Mouse (Mus musculus) spleen, adult 18-20 months (tissue): ENCODE measurements around the gene Polrmt.
"Not testable (repeated sequence)": the region's sequence is repeated elsewhere in the genome, so short reads cannot be mapped to it uniquely, and the experiment has no call there.

Experiments
- DNase-seq, 2 experiments: peaks; one replicate each; pipeline ENCODE4 v3.0.0; 2022; ENCODE audit warnings: mixed read lengths in 2 of 2

Gene Polrmt

GRCm38 (mm10) chr10:79773208-79773607, 26.8 kb upstream of the Polrmt start:
- DNase-seq, result no peak

DNA sequence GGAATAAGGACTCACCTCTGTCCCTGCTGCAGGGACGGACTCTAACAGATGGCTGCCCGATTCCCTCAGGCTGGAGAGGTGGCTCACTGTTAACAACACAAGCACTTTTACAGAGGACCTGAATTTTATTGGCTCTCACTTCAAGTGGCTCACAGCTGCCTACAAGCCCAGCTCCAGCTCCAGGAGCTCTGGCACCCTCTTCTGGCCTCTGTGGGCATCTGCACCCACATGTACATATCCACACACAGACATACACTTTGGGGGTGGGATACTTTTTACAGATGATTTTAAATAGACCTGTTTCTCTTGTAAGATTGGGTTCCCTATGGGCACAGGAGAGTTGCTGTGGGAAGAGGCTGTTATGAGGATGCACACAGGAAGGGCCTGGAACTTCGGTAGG, 25.9 kb upstream of the Polrmt start:
- no peak for DNase-seq

GRCm38 (mm10) chr10:79769329-79769728, 22.9 kb upstream of the Polrmt start:
- DNase-seq, result no peak

DNA sequence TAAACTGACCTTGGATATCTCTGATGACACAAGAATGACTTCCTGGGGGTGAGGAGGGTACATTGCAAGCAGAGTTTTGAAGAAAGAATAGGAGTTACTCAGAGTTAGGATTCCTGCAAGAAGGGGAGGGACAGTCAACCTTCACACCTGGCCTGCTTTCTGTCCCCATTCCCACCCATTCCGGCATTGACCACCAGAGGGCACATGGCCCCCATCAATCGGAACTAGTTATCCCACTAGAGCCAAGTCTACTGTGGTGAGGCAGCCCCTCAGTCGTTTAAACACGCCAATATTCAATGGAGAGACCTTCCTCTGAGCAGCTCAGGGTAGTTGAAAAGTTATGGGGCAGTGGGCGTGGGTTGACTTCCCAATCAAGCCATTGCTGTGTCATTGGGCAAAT, 22.0 kb upstream of the Polrmt start:
- DNase-seq, result peak; percentile 56 to 79

DNA sequence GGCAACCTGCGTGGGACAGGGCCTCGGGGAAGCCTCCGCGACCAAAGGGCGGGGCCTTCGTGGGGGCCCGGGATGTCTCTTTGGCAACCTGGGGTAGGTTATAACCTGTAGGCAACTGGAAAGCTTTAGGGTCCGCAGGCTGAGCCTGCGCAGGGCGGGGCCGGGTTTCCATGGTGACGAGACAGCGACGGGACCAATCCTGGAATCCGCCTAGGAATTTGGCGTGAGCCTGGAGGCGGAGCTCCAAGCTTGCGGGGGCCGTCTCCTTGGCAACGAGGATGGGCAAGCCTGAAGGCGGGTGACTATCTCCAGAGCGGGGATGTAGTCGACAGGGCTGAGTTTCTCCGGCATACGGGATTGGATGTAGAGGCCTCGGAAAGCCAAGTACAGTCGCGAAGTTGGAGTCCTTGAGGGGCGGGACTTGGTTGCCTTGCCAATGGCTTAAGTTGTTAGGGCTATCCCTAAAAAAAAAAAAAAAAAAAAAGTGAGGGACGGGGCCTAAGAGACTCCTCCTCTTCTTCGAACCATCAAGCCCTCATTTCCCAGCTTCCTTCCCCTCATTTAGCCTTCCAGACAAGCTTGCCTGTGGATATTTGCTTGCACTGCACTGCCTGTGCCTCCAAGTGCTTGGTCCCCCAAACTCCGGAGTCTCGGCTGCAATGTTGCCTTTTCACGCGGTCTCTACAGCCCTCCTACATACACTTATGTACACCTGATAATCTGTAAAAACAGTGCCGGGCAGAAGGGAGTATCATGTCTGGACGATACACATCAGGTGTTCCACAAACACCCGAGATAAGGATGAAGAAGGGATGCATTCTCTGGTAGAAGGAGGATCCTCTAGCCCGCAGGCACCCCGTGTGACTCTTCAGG, 21.2 kb upstream of the Polrmt start:
- peak in 1 of 2 experiments; percentile 65 for DNase-seq

DNA sequence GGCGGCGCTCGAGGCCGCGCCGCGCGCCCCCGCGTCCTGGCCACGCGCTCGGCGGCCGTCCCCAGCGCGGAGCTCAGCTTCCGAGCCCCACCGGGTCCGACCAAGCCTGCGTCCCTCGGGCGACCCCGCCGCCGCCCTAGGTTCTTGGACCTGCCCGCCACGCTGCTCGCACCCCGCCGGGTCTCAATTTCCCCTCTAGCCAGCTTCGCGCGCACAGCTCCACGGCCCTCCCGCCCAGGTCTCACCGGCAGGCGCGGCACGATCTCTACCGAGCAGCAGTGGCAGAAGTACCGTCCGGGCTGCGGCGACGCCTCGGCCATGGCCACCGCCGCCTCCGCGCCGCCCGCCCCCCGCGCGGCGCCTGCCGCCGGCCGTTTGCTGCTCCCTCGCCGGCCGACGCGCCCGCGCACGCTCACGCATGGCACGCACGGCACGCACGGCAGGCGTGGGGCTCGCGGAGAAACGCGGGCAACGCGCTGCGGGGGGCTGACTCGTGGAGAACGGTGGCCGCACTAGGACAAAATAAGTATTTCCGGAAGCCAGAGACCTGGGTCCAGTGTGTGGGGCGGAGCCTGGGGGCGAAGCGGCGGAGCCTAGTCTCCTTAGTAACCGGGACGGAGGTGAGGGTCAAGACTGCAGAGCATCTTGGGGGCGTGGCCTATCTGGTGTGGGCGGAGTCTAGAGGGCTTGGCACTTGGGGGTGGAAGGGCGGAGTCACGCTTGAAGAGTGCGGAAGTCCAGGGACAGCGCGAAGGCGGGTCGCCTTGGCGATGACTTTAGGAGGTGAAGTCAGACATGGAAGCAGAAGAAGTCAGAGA, 20.3 kb upstream of the Polrmt start, which contains the start of gene Rnf126:
TSS of gene Rnf126 (minus strand) at position 445 of the 818 bp plus-strand sequence.
- peak; percentile 100 for DNase-seq

- no peak for DNase-seq
These were observed 19.7 kb upstream of the Polrmt start for GRCm38 (mm10) chr10:79766001-79766507.

DNA sequence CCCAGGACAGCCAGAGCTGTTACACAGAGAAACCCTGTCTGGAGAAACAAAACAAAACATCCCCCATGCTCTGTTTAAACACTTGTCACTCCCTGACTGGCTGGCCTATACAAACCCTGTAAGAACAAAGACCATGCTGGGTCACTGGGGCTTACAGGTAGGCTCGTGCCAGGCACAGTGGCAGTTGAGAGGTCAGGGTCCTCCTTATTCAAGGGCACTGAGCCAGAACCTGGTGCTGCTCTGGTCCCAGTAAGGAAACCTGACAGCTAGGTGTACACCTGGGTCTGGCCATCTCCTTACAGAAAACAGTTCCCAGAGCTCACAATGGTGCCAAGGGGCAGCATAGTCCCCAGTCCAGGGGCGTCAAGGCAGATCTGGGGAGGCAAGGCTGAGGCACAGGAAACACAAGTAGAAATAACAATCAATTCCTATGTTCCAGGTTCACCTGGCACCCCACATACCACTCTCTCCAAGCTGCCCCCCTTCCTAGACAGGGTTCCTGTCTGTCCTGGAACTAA, 18.9 kb upstream of the Polrmt start:
- no peak for DNase-seq

- no peak for DNase-seq
These were observed 17.9 kb upstream of the Polrmt start for GRCm38 (mm10) chr10:79764234-79764633.

DNA sequence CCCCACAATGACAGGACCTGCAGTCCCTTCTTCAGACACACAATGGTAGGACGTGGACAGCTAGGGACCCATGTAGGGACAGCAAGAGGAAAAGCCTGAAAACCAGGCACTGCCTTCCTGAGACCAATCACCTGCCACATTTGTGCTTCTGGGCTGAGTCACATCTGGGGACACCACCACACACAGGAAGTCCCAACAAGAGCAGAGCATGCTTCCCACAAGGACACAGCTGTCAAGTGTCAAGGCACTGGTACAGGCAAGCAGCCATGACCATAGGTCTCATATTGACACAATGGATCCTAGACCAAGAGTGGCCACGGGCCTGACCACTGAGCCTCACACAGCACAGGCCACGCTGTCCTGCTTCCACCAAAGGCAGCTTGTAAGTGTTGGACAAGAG, 16.5 kb upstream of the Polrmt start:
- DNase-seq, result no peak

DNA sequence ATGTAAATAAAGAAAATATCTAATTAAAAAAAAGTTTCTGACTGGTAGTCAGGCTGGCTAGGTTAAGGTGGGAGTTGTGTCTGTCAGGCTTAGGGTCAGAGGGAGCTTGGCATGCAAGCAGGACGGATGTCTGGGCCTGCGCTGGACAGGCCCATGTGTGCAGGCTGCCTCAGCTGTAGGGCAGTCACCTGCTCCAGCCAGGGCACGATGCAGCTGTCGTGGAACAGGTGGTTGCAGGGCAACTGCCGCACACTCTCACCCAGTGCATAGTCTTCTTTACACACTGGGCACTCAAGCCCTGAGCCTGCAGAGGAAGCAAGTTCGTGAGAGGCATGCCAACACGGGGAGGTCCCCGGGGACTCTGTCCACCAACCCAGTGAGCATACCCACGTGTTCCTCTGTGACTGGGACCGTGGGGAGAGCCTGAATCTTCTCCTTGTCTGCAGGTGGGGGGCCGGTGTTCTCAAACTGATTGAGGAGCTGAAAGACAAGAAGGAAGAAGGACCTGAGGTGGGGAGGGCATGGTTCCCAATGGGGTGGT, 14.3 kb upstream of the Polrmt start:
- DNase-seq, result no peak

GRCm38 (mm10) chr10:79759675-79760074, 13.3 kb upstream of the Polrmt start:
- DNase-seq, result not testable (repeated sequence)

- no peak for DNase-seq
These were observed 10.3 kb upstream of the Polrmt start for GRCm38 (mm10) chr10:79756660-79757059.

- no peak for DNase-seq
These were observed 9.5 kb upstream of the Polrmt start for GRCm38 (mm10) chr10:79755854-79756253.

GRCm38 (mm10) chr10:79754856-79755516, 8.6 kb upstream of the Polrmt start, which contains the start of gene Fgf22:
Fgf22 (plus strand) TSS chr10:79755076.
- peak in 1 of 2 experiments; percentile 44 for DNase-seq

- no peak for DNase-seq
These were observed 2.1 kb upstream of the Polrmt start for GRCm38 (mm10) chr10:79748496-79748895.

DNA sequence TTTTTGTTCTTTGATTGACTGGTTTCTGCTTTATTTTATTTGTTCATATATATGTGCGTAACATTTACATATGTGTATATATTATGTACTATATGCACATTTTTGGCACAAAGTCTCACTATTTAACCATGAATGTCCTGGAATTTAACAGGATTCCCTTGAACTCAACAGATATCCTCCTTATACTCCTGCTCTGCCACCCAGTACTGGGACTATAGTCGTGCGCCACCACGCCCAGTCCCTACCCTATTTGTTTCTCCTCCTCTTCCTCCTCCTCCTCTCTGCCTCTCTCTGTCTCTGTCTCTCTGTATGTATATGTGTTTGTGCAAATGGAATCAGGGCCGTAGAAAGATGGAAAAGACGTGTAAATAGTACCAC, 382 bp upstream of the Polrmt start:
- no peak for DNase-seq

- DNase-seq, result no peak
These were observed 970 bp downstream of the Polrmt start for GRCm38 (mm10) chr10:79745411-79745810.

- no peak for DNase-seq
These were observed 2.6 kb downstream of the Polrmt start for GRCm38 (mm10) chr10:79743650-79744365.

GRCm38 (mm10) chr10:79743161-79743560, 3.2 kb downstream of the Polrmt start:
- DNase-seq, result no peak

DNA sequence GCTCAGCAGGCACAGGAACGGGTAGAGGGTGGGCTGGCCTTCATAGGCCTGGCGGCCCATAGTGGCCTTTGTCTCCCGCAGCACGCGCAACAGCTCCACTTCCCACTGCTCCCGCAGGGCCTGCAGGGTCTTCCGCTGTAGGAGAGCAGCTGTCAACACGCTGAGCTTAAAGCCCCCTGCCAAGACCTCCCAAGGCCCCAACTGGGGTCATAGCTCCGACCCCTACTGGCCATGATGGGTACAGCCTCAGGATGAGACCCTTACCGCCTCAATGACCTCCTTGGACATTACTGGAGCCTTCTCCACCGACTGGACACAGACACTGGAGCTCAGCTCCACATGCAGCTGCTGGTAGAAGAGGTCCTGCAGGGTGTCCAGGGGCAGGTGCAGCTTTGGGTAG, 5.5 kb downstream of the Polrmt start:
- DNase-seq, result no peak

DNA sequence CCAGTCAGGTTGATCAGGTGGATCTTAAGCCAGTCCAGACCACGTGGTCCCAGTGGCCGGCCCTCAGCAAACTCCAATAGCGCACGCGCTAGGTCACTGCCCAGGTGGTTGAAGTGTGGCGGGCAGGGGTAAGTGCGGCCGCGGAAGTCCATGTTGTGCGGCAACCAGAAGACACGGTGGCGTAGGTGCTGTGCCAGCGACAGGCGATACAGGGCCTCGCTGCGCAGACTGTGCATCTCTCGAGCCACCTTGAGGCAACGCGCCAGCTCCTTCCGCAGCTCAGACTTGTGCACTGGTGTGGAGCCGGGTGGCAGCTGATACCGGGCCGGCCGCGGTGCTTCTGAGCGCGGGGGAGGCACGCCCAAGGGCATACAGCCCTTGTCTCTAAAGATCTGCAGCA, 7.1 kb downstream of the Polrmt start:
- DNase-seq, result no peak
